Mouse (Mus musculus) forelimb bud, embryonic 11.5 days (tissue): ENCODE data around the gene Atp6v0e.
A peak's percentile ranks its signal among the peaks of the same experiment; 100 is the strongest.

ENCODE experiments used
- DNase-seq: peaks from one replicate; pipeline ENCODE4 v3.0.0-alpha.2; 2012; ENCODE audit warnings: low read depth, low spot score

Atp6v0e gene

GRCm38 (mm10) chr17:26662978-26663683, at the start of gene Atp6v0e:
Gene Atp6v0e, plus strand, starts transcription at chr17:26663231.
- DNase-seq: peak; percentile 94

GRCm38 (mm10) chr17:26614286-26614685, 48.7 kb upstream of the Atp6v0e start:
- DNase-seq: no peak

DNA sequence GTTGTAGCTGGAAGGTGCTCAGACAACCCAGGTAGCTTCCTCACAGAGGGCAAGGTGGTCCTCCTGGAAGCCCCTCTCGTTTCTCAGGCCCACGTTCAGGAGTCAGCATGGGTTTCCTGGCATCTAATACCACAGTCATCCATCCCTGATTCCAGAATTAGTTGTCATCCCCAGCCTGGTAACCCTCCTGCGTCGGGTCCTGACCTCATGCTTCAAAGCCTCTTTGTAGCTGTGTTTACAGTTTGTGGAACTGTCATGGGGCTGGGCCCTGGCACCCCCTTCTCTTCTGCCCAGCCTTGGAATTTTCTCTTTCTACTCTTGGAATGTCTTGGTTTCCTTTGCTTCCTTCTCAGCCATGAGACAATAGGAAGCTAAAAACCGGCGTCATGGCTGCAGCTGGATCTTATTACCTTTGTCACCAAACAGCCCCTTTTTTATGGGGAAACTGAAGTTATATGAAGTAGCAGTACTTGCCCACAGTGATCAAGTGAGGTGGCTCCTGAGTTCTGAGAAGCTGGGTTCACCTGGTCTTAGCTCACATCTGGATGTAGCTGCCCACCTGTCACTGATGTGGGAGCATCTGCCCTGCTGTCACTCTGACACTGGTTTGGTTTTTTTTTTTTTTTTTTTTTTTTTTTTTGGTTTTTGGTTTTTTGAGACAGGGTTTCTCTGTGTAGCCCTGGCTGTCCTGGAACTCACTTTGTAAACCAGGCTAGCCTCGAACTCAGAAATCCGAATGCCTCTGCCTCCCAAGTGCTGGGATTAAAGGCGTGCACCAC, 48.1 kb upstream of the Atp6v0e start:
- DNase-seq: no peak

DNA sequence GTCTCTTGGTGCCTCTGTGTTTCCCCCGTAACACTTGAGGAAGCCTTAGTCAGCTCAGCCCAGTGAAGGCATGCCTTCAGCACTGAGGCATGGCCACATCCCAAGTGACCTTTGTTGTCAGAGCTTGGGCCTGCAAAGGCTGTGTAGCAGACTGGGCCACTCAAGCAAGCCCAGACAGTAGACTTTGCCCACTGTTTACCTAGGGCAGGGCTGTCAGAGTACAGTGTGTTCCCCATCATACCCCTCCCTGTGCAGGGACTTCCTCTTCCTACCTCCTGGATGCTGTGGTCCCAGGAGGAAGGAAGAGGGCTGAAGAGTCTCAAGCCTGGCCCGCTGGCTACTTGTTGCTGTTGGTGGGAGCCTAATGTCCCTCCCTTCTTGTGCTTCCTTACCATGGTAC, 46.3 kb upstream of the Atp6v0e start:
- no peak for DNase-seq

GRCm38 (mm10) chr17:26618498-26618897, 44.5 kb upstream of the Atp6v0e start:
- no peak for DNase-seq

DNA sequence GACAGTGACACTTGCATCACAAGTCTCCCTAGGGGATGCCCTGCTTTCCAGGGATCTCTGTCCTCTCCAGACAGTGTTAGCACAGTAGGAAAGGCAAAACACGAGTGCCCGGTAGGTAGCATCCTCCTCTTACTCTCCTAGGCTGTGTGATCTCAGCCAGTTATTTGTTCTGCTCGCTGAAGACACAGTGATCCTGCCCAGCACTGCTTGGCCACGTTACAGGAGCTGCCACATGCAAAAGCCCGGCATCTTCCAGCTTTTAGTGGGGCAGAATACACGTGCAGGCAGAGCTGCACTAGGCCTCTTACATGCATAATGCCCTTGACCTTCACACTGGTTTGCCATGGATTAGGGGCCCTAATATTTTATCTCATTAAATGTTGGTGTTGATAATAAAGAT, 43.5 kb upstream of the Atp6v0e start:
- DNase-seq: no peak

DNA sequence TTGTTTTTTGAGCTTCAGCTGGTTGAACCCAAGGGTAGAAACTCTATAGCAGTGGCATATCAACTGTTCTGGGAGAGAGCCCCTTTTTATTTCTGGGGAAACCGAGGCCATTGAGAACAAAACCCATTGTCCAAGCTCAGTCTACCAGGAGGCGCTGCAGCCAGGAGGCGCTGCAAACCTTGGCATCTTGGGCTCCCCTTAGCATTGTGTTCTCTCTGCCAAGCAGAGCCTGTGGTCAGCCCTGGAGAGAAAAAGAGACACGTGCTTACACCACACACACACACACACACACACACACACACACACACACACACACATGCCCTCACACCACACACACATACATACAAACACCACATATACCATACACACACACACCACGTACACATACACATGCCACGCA, 42.7 kb upstream of the Atp6v0e start:
- DNase-seq: no peak

DNA sequence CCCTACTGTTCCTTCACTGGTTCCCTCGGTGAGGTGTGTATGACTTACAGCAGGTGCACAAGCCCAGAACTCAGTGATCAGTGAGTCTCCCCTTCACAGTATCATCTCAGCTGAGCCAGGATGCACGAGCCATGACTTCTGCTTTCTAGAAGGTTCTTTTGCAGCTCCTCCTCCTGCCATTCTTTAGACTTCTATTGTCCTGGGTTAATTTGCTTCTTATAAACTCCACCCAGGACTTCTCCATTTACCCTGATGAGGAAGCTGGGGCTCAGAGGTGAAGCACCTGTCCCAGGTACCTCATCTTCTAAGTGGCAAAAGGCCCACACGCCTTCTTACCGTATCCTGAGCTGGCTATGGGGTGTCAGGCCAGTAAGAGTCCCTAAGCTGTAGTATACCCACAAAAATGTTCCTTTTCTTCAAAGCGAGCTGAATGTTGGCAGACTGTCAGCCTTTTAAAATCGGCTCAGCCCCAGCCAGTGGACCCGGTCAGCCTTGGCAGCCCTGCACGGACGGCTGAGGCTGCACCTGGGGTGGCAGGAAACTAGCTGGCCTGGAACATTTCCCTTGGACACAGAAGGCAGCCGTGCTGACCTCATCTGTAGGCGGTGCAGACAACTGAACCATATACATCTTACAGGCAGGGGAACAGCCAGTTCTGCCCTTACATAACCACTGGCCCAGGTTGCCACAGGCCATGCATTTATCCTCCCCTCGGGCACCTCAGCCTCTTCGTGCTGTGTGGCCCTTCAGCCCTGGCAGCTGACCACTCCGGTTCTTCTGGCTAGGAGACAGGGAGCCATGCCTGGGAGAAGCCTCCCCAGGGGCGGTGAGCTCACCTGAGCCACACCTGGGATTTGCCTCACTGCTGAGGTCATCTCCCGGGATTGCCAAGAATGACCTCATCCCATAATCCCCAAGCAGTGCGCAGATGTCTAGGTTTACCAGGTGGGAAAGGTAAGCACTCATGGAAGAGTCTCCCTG, 42.0 kb upstream of the Atp6v0e start:
- DNase-seq: no peak

- DNase-seq: no peak
Measured at GRCm38 (mm10) chr17:26621912-26622311, 41.1 kb upstream of the Atp6v0e start.

- DNase-seq: no peak
Measured at GRCm38 (mm10) chr17:26623991-26624390, 39.0 kb upstream of the Atp6v0e start.

- no peak for DNase-seq
Measured at GRCm38 (mm10) chr17:26624999-26625398, 38.0 kb upstream of the Atp6v0e start.

DNA sequence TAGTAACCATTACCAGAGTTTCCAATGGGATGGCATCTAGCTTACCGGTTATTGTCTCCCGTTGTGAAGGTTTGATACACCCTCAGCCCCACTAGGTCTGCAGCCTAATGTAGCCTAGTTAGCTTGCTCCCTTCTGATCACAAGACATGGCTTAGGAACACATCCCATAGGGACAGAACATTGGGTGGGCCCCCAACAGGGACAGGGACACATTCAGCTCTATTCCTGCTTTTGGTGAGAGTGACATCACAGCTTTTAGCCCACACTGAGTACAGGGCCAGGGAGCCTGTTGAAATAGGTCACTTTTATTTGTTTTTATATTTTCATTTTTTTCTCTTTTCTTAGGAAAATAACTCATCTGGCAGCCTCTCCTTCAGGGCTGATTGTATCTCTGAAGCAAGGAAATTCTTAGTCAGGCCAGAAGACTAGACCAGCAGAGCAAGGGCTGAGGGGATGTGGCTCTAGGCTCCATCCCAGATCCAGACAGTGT, 37.5 kb upstream of the Atp6v0e start:
- no peak for DNase-seq

- no peak for DNase-seq
Measured at GRCm38 (mm10) chr17:26628479-26628878, 34.6 kb upstream of the Atp6v0e start.

GRCm38 (mm10) chr17:26628936-26629335, 34.1 kb upstream of the Atp6v0e start:
- DNase-seq: no peak

DNA sequence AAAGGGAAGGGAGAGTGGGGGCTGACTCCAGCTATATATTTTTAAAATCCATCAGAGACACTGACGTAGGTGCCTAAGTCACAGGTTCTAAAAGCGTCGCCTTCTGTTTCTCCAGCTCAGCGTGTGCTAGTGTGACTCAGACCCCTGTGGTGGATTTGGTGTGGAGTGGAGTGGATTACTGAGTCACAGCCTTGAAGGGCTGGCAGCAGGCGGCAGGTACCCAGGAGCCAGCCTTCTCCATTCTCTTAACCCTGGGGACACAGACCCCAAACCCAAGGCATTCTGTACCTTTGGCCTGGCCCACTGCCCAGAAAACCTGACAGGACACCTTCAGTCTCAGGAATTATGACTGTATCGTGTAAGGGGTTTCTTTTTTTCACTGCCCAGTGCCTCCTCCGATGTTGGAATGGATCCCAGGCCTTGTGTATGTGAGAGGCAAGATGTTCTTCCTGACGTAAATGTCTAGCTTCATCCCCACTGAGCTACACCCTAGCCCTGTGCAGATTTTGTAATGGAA, 31.2 kb upstream of the Atp6v0e start:
- no peak for DNase-seq

DNA sequence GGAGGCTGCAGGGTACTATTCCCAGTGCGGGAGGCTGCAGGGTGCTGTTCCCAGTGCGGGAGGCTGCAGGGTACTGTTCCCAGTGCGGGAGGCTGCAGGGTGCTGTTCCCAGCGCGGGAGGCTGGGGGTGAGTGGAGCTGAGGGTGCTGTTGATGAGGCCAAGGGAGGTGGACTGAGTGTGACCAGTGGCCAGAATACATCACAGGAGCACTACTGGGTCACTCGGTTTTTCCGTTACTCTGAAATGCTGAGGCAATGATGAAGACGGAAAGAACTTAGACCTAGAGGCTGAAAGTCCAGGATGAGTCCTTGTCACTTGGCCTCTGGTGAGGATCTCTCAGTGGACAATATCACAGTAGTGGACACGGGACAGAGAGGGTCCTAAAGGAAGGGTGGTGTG, 29.8 kb upstream of the Atp6v0e start:
- DNase-seq: no peak

DNA sequence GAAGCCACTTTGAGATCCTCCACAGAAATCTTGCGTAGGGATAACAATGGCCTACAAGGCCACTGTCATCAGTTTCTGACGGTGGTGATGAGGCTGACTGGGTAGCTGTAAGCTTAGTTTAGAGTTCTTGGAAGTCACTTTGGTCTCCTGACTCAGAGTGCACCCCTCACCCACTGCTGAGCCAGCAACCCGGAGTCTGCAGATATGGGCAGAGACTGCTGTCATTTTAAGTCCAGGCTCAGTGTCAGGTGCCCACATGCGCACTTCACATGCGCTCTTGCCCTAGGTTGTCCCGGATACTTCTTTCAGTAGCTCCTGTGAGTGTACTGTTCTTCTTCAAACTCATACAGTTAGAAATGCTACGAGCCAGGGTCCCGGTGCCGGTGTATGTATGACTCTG, 29.1 kb upstream of the Atp6v0e start:
- no peak for DNase-seq

DNA sequence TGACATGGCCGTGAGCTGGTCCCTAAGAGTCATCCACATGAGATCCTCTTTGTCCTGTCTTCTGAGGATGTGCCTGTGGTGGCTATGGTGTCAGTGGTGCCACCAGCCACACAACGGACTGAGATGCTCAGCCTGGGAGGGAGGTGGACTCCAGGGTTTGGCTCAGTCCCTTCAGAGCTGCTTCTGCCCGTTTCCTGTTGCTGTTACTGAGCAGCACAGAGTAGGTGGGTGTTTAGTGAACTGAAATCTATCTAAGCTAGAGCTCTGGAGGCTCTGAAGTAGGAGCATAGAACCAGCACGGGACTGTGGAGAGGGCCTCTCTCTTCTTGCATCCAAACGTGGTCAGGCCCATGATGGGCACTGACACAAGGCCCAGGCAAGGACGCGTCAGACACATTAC, 28.5 kb upstream of the Atp6v0e start:
- no peak for DNase-seq

DNA sequence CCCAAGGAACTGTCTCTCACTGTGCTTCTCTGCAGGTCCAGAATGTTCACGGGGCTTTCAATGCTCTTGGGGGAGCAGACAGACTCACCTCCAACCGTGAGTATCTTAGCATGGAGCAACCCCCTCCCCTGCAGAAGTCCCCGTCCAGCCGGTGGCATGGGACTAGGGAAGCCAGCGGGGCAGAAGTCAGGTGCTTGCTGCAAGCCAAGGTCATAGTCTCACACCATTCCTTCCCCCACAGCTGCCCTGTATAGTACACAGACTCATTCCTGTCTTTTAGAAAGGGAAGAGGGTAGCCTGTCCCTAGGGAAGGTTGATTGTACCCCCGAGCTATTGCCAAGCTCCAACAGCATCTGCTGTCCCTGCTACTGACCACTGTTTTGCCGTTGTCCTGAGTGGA, 27.1 kb upstream of the Atp6v0e start:
- no peak for DNase-seq

DNA sequence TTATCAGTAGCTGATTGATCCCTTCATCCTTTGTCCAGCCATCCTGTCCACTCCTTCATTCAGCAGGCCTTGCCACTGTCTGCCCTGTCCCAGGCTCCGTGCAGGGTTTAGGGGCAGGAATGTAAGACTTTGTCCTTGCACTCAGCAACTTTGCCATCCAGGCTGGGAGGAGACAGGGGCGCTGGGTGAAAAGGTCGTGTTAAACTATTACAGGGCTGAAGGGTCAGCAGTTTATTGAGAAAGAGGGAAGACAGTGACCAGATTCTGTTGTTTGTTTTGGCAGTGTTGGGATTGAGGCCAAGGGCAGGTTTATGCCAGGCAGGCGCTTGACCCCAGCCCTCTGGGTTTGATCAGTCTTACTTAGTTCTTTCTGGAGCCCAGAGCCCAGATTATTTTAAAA, 25.2 kb upstream of the Atp6v0e start:
- no peak for DNase-seq

DNA sequence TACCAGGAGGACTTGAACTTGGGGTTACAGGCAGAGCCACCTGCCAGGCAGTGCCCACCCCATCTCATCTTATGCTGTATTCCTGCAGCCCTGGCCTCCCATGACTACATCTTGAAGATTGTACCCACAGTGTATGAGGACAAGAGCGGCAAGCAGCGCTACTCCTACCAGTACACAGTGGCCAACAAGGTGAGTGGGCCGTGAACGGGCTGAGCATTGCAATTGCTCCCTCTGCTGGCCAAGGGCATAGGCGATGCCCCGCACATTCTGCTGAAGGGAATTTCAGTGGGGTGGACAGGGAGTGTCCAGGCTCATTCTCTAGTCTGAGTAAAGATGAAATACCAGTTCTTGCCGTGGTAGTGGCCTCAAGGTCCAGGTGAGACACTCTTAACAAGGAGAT, 24.4 kb upstream of the Atp6v0e start:
- peak; percentile 68 for DNase-seq

- no peak for DNase-seq
Measured at GRCm38 (mm10) chr17:26639791-26640190, 23.2 kb upstream of the Atp6v0e start.
